Mouse (Mus musculus): ENCODE data around the gene Dennd1b. TPM values are rescaled to one million over a fixed set of nuclear protein-coding genes. Genes with fewer than 3 reads are reported as not detected.

The Dennd1b gene
- polyA plus RNA-seq, 1 experiment from 2014 or later: 13.0 TPM

DNA sequence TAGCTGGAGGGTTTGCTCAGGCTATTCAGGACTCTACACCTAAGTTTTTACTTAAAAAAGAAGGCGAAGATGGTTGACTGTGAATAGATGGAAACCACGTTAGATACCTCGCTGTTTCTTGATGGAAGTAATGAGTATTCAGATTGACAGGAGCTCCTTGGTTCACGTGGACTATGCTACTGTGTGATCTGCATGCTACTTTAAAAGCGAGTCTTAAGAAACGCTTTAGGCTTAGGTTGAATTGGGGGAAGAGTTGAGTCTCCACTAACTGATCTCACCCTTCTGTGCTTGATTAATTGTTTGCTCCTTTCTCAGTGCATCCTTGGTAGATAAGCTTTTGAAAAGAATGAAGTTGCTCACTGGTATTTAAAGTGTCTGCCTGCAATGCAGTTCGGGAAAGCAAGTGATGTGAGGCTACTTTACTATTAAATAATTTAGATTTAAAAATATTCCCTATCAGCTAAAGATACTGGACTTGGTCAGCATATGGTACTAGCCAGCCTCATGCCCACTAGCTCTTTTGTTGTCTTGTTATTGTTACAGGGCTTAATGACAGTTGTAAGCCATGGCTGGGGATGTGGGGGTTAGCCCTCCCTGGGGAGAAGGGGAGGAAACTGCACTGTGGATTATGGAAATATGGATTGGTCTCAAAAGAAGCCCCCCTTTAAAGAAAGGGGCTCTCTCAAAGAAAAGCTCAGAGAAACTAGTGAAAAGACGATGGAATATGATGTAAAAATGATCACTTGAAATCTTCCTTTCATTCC is 62.8 kb downstream of the Dennd1b start:
- ATAC-seq (replicated peaks; ENCODE audit: insufficient number of reproducible peaks, insufficient read depth, low FRiP score, low read depth): no peak
- Histone ChIP-seq H3K9me3 (replicated peaks) (no peaks in the 10 kb centered on the region), H3K9ac (no peak overlapping the region), H3K4me2 (no peak overlapping the region), H3K27me3 (no peaks in the 10 kb centered on the region), H3K4me3 (no peak overlapping the region), H3K36me3 (no peaks in the 10 kb centered on the region), H3K27ac (no peak overlapping the region), H3K4me1 (replicated peaks) (peaks cover 14% of the 10 kb centered on the region)
- 73% methylated on average over 8 of the region's 8 CpGs for WGBS

DNA sequence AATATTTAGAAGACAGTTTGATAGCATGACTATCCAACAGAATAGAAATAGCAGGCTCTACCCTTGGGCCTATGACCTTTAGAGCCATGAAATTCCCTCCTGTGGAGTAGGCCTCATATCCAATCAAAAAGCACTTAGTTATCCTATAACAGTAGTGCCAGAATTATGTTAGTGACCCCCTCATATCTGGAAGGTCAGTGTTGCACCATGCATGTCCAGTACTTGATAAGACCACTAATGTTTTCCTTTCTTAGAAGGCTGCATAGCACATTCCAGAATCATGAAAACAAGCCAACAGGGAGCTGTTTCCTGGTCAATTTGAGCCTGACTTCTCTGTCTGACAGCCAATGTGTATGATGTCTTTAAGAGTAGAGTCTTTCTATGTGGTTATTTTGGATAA is 66.3 kb downstream of the Dennd1b start:
- Histone ChIP-seq H3K4me1 (replicated peaks) (peaks cover 14% of the 10 kb centered on the region), H3K27ac (peak overlapping the region; percentile 63), H3K27me3 (no peaks in the 10 kb centered on the region), H3K36me3 (no peaks in the 10 kb centered on the region), H3K4me3 (no peak overlapping the region), H3K9ac (no peak overlapping the region), H3K4me2 (no peak overlapping the region), H3K9me3 (replicated peaks) (no peaks in the 10 kb centered on the region)
- ATAC-seq (replicated peaks; ENCODE audit: insufficient number of reproducible peaks, insufficient read depth, low FRiP score, low read depth): peak; percentile 47; the same call in 1 of the 2 replicates

DNA sequence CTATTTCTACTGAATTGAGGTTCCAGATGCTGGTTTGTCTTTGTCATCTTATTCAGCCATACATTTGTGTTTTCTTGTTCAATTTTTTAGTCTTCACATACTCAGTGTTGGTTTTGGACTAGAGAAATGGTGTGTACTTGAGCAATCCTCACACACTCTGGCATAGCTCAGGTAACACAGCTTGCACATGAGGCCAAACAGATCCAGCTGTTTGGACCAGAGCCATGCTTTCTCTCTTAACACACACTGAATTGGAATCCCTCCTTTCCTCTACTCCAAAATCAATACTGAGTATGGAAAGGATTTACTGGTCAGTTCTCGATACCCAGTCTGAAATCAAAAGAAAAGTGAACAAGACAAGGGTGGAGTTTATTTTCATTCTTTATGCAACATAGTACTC is 69.2 kb downstream of the Dennd1b start:
- no peaks in the 10 kb centered on the region for H3K36me3 ChIP-seq
- 89% methylated on average over 1 of the region's 1 CpGs for WGBS

DNA sequence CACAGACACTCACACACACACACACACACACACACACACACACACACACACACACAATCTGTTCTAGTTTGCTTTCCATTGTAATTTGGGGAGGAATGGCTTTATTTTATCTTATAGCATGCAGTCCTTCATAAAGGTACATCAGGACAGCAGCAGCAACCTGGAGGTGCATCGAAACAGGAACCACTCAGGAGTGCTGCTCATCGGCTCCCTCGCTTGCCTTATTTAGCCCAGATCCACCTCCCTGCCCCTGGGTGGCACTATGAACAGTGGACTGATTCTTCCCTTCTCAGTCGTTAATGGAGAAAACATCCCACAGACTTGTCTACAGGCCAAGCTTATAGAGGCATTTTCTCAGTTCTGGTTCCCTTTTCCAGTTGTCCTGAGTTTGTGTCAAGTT is 71.9 kb downstream of the Dennd1b start:
- WGBS: 65% methylated on average over 4 of the region's 4 CpGs
- no peak overlapping the region for H3K27ac ChIP-seq
- H3K9ac ChIP-seq: no peak overlapping the region
- H3K4me3 ChIP-seq: no peak overlapping the region
- no peak for ATAC-seq (replicated peaks; ENCODE audit: insufficient number of reproducible peaks, insufficient read depth, low FRiP score, low read depth)
- no peaks in the 10 kb centered on the region for H3K27me3 ChIP-seq
- H3K9me3 ChIP-seq (replicated peaks): no peaks in the 10 kb centered on the region
- no peak overlapping the region for H3K4me2 ChIP-seq
- 0 out of 2 replicates have a peak, but pooled peaks cover 2% of the 10 kb centered on the region for H3K4me1 ChIP-seq (replicated peaks)
- H3K36me3 ChIP-seq: no peaks in the 10 kb centered on the region

More for the DNA sequence above, 69.2 kb downstream of the Dennd1b start:
- Histone ChIP-seq H3K27ac (no peak overlapping the region), H3K4me2 (no peak overlapping the region), H3K4me1 (replicated peaks) (peaks cover 14% of the 10 kb centered on the region), H3K27me3 (no peaks in the 10 kb centered on the region), H3K9me3 (replicated peaks) (no peaks in the 10 kb centered on the region), H3K4me3 (no peak overlapping the region), H3K9ac (no peak overlapping the region)
- ATAC-seq (replicated peaks; ENCODE audit: insufficient number of reproducible peaks, insufficient read depth, low FRiP score, low read depth): no peak

DNA sequence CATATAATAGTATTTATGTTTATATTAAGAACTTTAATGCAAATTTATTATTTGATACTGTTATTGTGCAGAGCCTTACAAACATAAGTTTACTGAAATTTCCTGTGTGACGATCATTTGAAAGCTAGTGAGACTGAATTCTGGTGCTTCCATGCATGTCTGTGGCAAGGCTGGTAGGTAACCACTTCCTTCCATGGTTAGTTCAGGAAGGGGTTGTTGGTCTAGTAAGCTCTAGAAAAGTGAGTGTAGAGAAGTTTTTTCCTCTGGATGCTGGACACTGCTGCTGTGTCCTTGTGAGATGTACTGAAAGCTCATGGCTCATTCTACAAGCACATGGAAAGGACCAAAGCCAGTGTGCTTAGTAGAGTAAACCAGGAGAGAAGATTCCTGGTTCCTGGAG is 73.1 kb downstream of the Dennd1b start:
- Histone ChIP-seq H3K4me3 (no peak overlapping the region), H3K36me3 (no peaks in the 10 kb centered on the region), H3K27me3 (no peaks in the 10 kb centered on the region), H3K9ac (no peak overlapping the region), H3K9me3 (replicated peaks) (no peaks in the 10 kb centered on the region), H3K27ac (no peak overlapping the region), H3K4me1 (replicated peaks) (0 out of 2 replicates have a peak, but pooled peaks cover 3% of the 10 kb centered on the region), H3K4me2 (no peak overlapping the region)
- ATAC-seq (replicated peaks; ENCODE audit: insufficient number of reproducible peaks, insufficient read depth, low FRiP score, low read depth): no peak
- WGBS: 80% methylated on average over 1 of the region's 1 CpGs

DNA sequence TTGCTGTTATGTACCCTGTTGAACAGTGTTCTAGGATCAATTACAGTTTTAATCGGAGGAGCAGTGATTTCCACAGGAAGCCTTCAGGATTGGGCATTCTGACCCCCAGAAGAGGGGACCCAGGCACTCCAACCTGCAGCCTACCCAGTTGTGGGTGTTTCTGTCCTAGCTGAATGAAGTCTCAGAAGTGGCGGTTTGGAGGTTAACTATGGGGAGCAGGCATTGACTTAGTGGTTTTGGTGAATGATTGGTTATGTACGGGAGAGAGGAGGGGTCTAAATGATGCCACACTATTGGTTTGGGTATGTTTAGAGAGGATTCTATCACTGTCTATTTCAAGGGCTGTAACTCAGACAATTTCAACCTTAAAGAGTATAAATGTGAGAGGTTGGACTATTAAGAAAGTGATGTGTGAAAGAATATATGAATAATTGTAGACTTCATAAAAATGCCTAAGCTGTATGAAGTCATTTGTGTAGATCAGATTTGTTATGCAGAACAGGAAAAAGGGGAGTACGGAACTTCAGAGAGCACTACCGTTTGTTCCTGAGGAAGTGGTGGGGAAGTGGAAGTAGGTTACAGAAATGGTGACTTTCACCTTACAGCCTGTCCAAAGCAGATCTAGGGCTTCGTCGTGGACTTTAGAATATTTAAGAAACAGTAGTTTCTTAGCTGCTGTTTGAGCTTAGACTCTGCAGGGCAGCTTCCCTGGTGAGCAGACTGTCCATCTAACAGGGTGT is 73.7 kb downstream of the Dennd1b start:
- Histone ChIP-seq H3K27ac (no peak overlapping the region), H3K4me1 (replicated peaks) (0 out of 2 replicates have a peak, but pooled peaks cover 4% of the 10 kb centered on the region), H3K27me3 (no peaks in the 10 kb centered on the region), H3K4me3 (no peak overlapping the region), H3K9ac (no peak overlapping the region), H3K36me3 (no peaks in the 10 kb centered on the region), H3K4me2 (no peak overlapping the region), H3K9me3 (replicated peaks) (no peaks in the 10 kb centered on the region)
- 64% methylated on average over 7 of the region's 7 CpGs for WGBS
- ATAC-seq (replicated peaks; ENCODE audit: insufficient number of reproducible peaks, insufficient read depth, low FRiP score, low read depth): no peak

DNA sequence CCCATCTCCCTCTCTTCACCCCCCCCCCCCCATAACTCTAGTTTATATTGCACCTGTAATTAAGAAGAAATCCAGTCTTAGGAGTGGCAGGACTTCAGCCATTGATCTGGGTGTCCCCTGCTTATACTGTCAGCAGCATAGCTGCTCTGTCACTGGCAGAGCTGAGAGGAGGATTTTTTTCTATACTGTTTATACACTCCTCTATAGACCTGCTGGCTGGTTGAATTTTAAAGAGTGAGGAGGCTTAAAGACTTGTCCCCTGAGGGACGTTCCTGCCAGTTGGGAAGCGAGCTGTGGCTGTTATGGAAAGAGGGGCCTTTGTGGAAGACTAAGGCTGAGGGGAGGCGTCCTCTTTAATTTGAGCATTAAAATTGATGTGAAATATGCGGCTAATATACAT is 74.8 kb downstream of the Dennd1b start:
- Histone ChIP-seq H3K36me3 (no peaks in the 10 kb centered on the region), H3K9ac (no peak overlapping the region), H3K9me3 (replicated peaks) (no peaks in the 10 kb centered on the region), H3K27ac (no peak overlapping the region), H3K4me2 (no peak overlapping the region), H3K4me3 (no peak overlapping the region), H3K4me1 (replicated peaks) (0 out of 2 replicates have a peak, but pooled peaks cover 4% of the 10 kb centered on the region), H3K27me3 (no peaks in the 10 kb centered on the region)
- no peak for ATAC-seq (replicated peaks; ENCODE audit: insufficient number of reproducible peaks, insufficient read depth, low FRiP score, low read depth)
- 75% methylated on average over 4 of the region's 4 CpGs for WGBS

DNA sequence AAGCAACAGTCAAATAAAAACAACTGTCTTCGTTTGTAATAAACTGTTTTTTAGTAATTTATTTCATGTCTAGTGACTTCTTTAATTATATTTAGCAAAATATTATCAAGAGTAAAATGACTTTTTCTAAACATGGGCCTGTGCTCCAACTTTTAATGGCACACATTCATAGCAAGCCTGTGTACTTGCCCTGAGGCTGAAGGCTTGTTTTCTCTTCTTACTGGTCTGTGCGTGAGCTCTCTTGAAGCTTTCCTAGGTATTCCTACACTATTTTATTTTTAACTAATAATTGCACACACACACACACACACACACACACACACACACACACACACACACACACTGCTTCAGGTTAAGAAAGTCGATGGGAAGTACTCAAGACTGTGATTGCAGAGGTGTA is 75.4 kb downstream of the Dennd1b start:
- no peak for ATAC-seq (replicated peaks; ENCODE audit: insufficient number of reproducible peaks, insufficient read depth, low FRiP score, low read depth)
- H3K27me3 ChIP-seq: no peaks in the 10 kb centered on the region
- H3K4me2 ChIP-seq: no peak overlapping the region
- H3K4me1 ChIP-seq (replicated peaks): 0 out of 2 replicates have a peak, but pooled peaks cover 4% of the 10 kb centered on the region
- no peak overlapping the region for H3K27ac ChIP-seq
- 78% methylated on average over 3 of the region's 3 CpGs for WGBS
- no peak overlapping the region for H3K9ac ChIP-seq
- H3K36me3 ChIP-seq: no peaks in the 10 kb centered on the region
- H3K9me3 ChIP-seq (replicated peaks): no peaks in the 10 kb centered on the region
- no peak overlapping the region for H3K4me3 ChIP-seq

DNA sequence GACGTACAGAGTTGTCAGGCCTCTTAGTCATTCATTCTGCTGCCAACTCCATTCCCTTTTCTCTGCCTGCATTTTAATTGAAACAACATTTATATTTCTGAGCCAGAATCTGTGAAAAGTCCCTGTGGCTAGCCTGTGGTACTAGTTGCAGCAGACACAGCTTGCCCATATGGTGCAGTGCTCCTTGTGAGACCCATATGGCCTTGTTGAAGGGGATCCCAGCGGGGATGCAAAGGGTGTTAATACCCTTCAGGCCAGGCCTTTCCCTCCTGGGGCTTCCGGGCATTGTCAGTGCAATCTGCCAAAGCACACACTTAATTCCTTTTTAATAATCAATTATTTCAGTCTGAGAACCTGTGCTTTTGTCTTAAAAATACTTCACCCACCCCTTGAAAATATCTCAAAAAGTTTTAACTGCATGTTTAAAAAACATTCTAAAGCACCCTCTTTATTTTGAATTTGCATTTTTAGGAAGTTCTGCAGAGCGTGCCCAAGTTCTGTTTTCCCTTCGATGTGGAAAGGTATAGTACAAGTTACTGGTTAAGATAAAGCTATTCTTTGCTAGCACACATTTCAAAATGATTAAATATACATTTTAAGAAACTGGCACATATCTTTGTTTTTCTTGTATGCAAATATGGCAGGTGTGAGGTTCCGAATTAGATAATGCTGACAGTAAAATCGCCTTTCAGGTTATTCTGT is 76.4 kb downstream of the Dennd1b start:
- Histone ChIP-seq H3K4me2 (no peak overlapping the region), H3K27me3 (no peaks in the 10 kb centered on the region), H3K4me3 (no peak overlapping the region), H3K4me1 (replicated peaks) (0 out of 2 replicates have a peak, but pooled peaks cover 4% of the 10 kb centered on the region), H3K9ac (no peak overlapping the region), H3K9me3 (replicated peaks) (no peaks in the 10 kb centered on the region), H3K27ac (no peak overlapping the region), H3K36me3 (no peaks in the 10 kb centered on the region)
- WGBS: 65% methylated on average over 7 of the region's 7 CpGs
- ATAC-seq (replicated peaks; ENCODE audit: insufficient number of reproducible peaks, insufficient read depth, low FRiP score, low read depth): no peak

DNA sequence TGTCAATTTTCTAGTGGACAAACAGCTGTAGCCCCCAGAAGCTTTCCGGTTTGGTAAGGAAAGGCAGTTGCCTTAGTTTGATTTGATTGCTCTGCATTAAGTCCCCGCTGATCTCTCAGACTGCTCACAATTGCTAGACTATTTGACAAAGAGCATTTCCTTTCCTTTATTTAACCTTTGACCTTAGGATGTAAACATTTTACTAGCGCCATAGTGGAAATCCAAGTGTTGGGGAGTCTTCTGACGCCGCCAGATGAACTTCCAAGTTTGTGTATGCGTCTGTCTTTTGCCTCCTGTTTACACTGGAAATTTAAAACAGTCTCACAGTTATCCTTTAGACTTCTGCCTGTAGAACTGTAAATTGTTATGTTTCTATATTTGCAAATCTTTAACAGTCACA is 85.8 kb downstream of the Dennd1b start:
- no peak overlapping the region for H3K27ac ChIP-seq
- no peaks in the 10 kb centered on the region for H3K4me1 ChIP-seq (replicated peaks)
- ATAC-seq (replicated peaks; ENCODE audit: insufficient number of reproducible peaks, insufficient read depth, low FRiP score, low read depth): no peak
- no peak overlapping the region for H3K4me2 ChIP-seq
- H3K27me3 ChIP-seq: no peaks in the 10 kb centered on the region
- no peak overlapping the region for H3K4me3 ChIP-seq
- H3K36me3 ChIP-seq: no peaks in the 10 kb centered on the region
- H3K9ac ChIP-seq: no peak overlapping the region
- 67% methylated on average over 6 of the region's 6 CpGs for WGBS
- no peaks in the 10 kb centered on the region for H3K9me3 ChIP-seq (replicated peaks)

DNA sequence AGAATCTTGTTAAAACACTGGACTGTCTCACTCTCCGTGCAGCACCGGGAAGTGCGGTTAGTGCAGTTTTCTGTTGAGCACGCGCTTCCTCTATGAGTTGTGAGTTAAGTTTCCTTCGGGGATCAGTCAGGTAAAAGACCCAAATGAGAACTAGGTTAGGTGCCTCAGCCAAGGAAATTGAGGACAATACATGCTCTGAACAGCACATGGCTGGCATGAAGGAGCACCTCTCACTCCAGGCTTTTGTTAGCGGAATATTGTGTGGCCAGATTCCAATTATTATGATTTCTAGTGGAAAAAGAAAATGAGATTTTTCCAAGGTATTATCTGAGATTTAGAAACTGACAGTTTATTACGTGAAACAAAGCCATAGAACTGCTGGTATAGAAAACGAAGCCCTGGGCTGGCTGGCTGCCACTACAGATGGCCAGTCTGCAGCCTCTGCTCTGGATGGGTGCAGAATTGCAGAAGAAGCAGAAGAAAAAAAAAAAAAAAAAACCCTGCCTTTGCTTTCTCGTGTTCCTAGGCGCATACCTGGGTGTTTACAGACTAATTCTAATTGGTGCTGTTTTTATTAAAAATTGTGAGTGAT is 86.7 kb downstream of the Dennd1b start:
- WGBS: 76% methylated on average over 11 of the region's 11 CpGs
- no peaks in the 10 kb centered on the region for H3K4me1 ChIP-seq (replicated peaks)
- no peaks in the 10 kb centered on the region for H3K27me3 ChIP-seq
- H3K4me2 ChIP-seq: no peak overlapping the region
- H3K27ac ChIP-seq: no peak overlapping the region
- H3K9ac ChIP-seq: no peak overlapping the region
- no peak overlapping the region for H3K4me3 ChIP-seq
- no peaks in the 10 kb centered on the region for H3K9me3 ChIP-seq (replicated peaks)
- peaks cover 4% of the 10 kb centered on the region; the same call in 1 of the 2 replicates for H3K36me3 ChIP-seq
- ATAC-seq (replicated peaks; ENCODE audit: insufficient number of reproducible peaks, insufficient read depth, low FRiP score, low read depth): no peak
